Mouse (Mus musculus) bone marrow macrophage, adult 2 months (primary cell): ENCODE data around the gene Bbs1. TPM values are rescaled to one million over a fixed set of nuclear protein-coding genes. Genes with fewer than 3 reads are reported as not detected.
"Not testable (repeated sequence)": the region's sequence is repeated elsewhere in the genome, so short reads cannot be mapped to it uniquely, and the experiment has no call there.

Experiments used
- H3K27ac ChIP-seq: 2 replicates; pipeline ENCODE4 v1.5.1; 2012; ENCODE audit warnings: low read depth, low read length; ENCODE audit not compliant: insufficient read depth
- H3K4me1 ChIP-seq: 2 replicates; pipeline ENCODE4 v1.6.1; 2012; ENCODE audit warnings: low read length; ENCODE audit not compliant: control insufficient read depth, insufficient read depth
- H3K4me3 ChIP-seq: 2 replicates; pipeline ENCODE4 v1.5.1; 2012; ENCODE audit warnings: mild to moderate bottlenecking, low read length, moderate library complexity; ENCODE audit not compliant: insufficient read depth
- CTCF ChIP-seq: IDR thresholded peaks from 2 replicates; pipeline ENCODE4 v1.5.1; 2012; ENCODE audit warnings: low read depth, mild to moderate bottlenecking, low read length, moderate library complexity
- POLR2A ChIP-seq: IDR thresholded peaks from 2 replicates; pipeline ENCODE4 v1.6.1; 2012; ENCODE audit warnings: mild to moderate bottlenecking, low read depth, low read length, borderline replicate concordance
- polyA plus RNA-seq: library from polyadenylated mRNA; stranded (reverse); fragments of >200 nt; gene quantifications from 2 replicates; pipeline ENCODE4 v1.2.4, GENCODE M21; 2012; ENCODE audit not compliant: missing spikeins, insufficient read depth, insufficient read length

Gene Bbs1
- polyA plus RNA-seq, 1 experiment: 3.0 TPM

DNA sequence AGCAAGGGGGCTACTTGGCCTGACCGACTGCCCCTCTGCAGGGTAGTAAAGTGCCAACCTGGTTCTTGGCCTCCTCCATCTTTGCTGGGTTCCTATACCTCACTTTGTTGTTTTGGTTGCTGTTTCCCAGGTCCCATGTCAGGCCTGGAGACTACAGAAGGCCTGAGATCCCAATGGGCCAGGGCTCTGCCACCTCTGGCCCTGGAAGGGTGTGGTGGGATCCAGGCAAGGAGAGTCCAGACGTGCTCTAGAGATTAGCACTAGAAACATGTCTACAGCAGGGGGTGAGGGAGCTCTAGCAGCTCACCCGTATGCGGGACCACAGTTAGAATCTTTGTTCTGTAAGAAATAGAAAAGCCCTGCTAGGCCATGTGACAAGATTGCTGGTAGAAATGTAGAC lies 22.5 kb downstream of the Bbs1 start:
- no peak overlapping the region for H3K27ac ChIP-seq
- TF ChIP-seq POLR2A (no peak), CTCF (no peak)
- H3K4me1 ChIP-seq: peaks cover 7% of the 10 kb centered on the region
- H3K4me3 ChIP-seq: no peak overlapping the region

DNA sequence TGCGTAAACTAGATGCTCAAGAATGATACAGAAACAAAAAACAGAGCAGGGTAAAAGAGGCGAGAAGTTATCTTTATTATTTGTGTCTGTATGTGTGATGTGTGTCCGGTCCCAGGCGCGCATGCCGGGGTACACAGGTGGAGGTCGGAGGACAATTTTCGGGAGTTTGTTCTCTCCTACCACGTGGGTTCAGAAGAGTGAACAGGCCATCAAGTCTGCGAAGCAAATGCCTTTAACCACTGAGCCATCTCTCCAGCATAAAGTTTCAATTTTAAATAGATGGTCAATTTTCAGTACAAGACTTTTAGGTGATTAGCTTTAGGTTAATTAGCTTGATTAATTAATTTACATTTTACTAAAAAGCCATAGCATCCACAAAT lies 27.1 kb downstream of the Bbs1 start:
- Histone ChIP-seq H3K27ac (no peak overlapping the region), H3K4me1 (peaks cover 11% of the 10 kb centered on the region), H3K4me3 (peak overlapping the region; percentile 89)
- TF ChIP-seq CTCF: no peak
- no peak for TF ChIP-seq POLR2A

DNA sequence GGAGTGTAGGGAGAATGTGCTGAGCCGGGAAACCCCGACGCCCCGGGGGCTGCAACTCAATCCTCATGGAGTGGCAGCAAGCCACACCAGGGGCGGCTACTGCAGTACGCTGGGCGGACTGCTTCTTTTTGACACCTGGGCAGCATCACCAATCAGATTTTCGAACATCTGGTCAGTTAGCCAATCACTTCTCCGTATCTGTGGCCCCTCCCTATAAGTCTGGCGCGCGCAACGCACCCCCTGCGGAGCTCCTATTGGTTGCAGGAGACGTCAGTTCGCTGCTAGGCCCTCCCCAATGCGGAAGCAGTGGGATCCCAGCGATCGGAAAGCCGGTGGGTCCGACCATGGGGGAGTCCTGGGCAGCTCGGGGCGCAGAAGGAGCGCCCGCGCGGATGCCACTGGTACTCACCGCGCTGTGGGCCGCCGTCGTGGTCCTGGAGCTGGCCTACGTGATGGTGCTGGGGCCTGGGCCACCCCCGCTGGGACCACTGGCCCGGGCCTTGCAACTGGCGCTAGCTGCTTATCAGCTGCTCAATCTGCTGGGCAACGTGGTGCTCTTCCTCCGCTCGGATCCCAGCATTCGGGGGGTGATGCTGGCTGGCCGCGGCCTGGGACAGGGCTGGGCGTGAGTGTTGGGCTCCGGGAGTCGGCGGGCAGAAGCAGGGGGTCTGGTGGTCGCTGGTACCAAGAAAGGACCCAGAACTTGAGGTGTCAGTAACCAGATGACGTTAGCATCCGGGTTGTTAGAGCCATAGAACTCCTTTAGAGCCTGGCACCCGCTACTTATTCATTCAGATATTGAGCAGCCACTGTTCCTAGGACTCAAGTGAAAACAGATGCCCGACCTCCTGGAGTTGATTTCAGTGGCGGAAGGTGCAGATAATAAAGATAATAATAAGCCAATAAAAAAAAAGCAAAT lies 27.8 kb downstream of the Bbs1 start, which contains the start of gene Zdhhc24:
Gene Zdhhc24 (plus strand): TSS at position 264 of the 919 bp plus-strand sequence.
- Histone ChIP-seq H3K27ac (no peak within 1 kb of the TSS), H3K4me1 (peaks cover 11% of the 10 kb centered on the region), H3K4me3 (peak within 1 kb of the TSS; percentile 89)
- TF ChIP-seq POLR2A (no peak), CTCF (no peak)

DNA sequence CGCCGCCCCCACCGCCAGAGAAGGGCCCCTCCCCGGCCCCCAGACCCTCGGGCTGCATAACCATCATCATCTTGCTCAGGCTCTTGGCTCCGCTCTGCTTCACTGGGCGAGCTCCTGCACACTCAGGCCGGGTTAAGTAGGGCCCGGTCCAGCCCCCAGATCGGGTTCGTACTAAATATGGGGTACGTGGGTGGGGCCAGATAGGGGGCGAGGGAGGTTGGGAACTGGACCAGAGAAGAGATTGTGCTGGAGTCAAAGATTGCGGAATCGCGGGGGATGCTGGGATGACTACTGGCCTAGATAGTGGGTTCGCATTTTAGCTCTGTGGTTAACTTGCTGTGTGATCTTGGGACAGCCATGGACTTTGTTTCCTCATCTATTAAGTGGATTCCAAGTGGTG lies 28.6 kb downstream of the Bbs1 start, which contains the start of gene Actn3:
Gene Actn3 (minus strand): TSS at position 125 of the 400 bp plus-strand sequence.
- no peak within 1 kb of the TSS for H3K27ac ChIP-seq
- peaks cover 11% of the 10 kb centered on the region for H3K4me1 ChIP-seq
- H3K4me3 ChIP-seq: peak within 1 kb of the TSS; percentile 89
- no peak for TF ChIP-seq POLR2A
- no peak for TF ChIP-seq CTCF

DNA sequence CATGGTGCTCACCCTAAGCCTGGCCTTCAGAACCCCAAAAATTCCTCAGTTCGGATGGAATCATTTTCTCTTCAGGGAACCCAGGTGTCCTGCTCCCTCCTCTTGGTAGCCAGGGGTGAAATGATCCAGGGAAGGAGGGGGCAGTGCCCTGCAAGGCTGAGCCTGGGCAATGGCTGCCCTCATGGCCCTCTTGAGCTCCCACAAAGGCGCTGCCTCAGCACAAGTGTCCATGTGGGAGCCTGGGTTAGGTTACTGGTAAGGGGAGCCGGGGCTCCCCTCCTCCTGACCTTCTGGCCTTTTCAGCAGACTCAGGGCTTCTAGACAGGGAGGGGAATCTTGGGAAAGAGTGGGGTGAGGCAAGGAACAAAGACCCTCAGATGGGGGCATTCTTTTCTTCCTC lies 29.7 kb downstream of the Bbs1 start:
- Histone ChIP-seq H3K27ac (no peak overlapping the region), H3K4me3 (no peak overlapping the region), H3K4me1 (peaks cover 11% of the 10 kb centered on the region)
- TF ChIP-seq POLR2A (no peak), CTCF (no peak)

DNA sequence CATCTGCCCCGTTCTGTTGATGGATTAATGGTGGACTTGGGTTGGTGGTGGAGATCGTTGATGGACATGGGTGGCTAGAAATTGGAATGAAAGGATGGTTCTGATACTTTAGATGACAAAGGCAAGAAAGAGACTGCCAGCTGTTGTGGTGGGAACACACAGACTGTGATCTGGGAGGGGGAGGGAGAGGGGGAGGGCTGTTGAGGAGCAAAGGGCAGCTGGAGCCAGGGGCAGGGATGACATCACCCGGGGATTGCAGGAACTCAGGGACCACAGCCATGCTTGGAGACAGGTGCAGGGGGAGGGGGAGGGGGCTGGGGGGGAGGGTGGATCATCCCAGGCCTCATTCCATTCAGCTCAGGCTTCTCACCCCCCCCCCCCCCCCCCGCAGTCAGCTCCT lies 30.2 kb downstream of the Bbs1 start:
- H3K4me1 ChIP-seq: peaks cover 11% of the 10 kb centered on the region
- no peak overlapping the region for H3K27ac ChIP-seq
- TF ChIP-seq POLR2A: no peak
- TF ChIP-seq CTCF: no peak
- H3K4me3 ChIP-seq: no peak overlapping the region

DNA sequence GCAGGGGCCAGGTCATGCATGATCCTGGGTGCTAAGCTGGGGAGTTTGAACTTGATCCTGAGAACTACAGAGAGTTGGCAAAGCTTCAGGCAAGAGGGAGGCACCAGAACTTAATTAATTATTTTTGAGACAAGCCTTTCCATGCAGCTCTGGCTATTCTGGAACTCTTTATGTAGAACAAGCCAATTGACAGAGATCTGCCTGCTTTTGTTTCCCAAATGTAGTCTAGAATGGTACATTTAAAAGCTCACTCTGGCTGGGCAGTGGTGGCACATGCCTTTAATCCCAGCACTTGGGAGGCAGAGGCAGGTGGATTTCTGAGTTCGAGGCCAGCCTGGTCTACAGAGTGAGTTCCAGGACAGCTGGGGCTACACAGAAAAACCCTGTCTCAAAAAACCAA lies 31.8 kb downstream of the Bbs1 start:
- H3K4me1 ChIP-seq, H3K4me3 ChIP-seq, H3K27ac ChIP-seq: not testable (repeated sequence)

DNA sequence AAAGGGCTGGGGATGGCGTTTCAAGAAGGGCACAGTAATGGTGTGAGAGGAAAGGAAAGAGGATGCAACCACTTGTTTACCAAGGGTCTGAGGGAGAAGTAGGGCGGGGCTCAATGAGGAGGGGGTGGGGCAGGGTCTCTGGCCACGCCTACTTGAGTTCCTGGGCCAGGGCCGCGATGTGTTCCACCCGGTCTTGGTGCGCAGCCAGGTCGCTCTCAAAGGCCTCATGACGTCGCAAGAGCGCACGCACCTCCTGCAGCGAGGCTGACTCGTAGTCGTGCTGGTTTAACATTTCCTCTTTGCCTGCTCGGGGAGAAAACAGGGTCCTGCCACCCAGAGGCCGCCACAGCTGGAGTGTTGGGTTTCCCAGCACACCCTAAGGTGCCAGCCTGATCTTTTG lies 41.3 kb downstream of the Bbs1 start:
- Histone ChIP-seq H3K27ac (no peak overlapping the region), H3K4me1 (peaks cover 2% of the 10 kb centered on the region; the same call in 1 of the 2 replicates), H3K4me3 (peak overlapping the region; percentile 3; the same call in 1 of the 2 replicates)
- no peak for TF ChIP-seq POLR2A

DNA sequence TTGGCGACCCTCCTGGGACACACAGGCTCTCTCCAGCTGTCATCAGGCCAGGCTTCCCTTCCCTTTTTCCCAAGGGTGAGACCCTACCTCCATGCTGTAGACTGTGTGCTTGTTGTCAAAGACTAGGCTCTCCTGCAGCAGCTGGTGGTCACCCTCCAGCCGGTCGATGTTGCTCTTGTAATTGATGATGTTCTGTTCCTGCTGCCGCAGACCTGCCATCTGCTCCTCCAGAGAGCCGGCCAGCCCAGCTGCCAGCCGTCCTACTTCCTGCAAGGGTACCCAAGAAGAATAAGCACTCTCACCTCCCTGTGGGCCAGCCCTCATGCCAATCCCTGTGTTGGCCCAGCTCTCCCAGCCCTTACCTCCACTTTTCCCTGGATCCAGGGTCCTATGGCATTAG lies 43.4 kb downstream of the Bbs1 start:
- Histone ChIP-seq H3K4me1 (peaks cover 5% of the 10 kb centered on the region; the same call in 1 of the 2 replicates), H3K4me3 (no peak overlapping the region), H3K27ac (no peak overlapping the region)
- TF ChIP-seq POLR2A (no peak), CTCF (no peak)

DNA sequence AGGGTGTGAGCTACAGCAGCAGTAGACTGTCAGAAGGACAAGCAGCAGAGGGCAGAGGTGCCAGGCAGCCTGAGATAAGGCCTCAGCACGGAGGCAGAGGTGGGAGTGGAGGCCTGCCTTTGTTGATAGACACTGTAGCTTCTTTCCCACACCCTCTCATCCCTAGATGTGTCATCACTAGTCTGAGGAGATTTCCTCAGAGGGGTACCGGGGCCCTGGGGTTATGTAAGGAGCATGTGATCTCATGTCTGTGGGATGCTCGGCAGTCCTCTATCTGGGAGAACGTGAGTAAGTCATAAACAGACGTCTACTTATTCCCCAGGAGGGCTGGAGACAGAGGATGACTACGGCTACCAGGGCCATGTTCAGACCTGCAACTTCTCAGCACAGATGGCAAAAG lies 47.3 kb downstream of the Bbs1 start:
- no peak overlapping the region for H3K27ac ChIP-seq
- H3K4me1 ChIP-seq: peaks cover 16% of the 10 kb centered on the region
- no peak overlapping the region for H3K4me3 ChIP-seq
- no peak for TF ChIP-seq POLR2A

DNA sequence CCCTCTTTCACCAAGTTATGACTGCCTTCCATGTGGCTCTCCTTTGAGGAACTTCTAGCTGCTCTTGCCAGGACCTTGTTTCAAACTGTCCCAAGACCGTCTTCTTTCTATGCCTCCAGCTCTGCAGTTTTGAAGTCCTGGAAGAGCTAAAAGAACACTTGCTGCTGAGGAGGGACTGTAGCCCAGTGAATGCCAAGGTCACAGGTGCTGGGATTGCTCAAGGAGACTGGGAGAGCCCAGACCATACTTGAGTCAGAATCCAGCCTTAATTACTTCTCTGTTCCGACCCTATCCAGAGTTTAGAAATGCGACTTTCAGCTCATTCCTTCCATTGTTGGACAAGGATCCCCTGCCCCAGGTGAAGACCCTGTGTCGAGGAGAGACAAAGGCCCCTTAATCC lies 50.5 kb downstream of the Bbs1 start:
- Histone ChIP-seq H3K27ac (peak overlapping the region; percentile 62), H3K4me1 (peaks cover 16% of the 10 kb centered on the region), H3K4me3 (peak overlapping the region; percentile 88)
- TF ChIP-seq POLR2A (no peak), CTCF (no peak)
